Mouse (Mus musculus): ENCODE data around the gene Cdkl3. TPM values are rescaled to one million over a fixed set of nuclear protein-coding genes. Genes with fewer than 3 reads are reported as not detected.
A peak's percentile ranks its signal among the peaks of the same experiment; 100 is the strongest.

The Cdkl3 gene
- total RNA-seq, 2 experiments from 2014 or later: 1.5 to 3.2 TPM

- no peak overlapping the region for H3K4me3 ChIP-seq
- no peak for DNase-seq
- H3K27ac ChIP-seq: 0 out of 2 replicates have a peak overlapping the region, but pooled peaks have one; percentile 20
- intact Hi-C loops (cut with DNase I): no loop called here
- no peak for TF ChIP-seq CTCF (IDR thresholded peaks at IDR 0.05)
These were observed 67.7 kb downstream of the Cdkl3 start for GRCm38 (mm10) chr11:52071768-52072167.

- DNase-seq: no peak
- intact Hi-C loops (cut with DNase I): no loop called here
- Histone ChIP-seq H3K4me3 (no peak overlapping the region), H3K27ac (no peak overlapping the region)
- TF ChIP-seq CTCF (IDR thresholded peaks at IDR 0.05): no peak
These were observed 69.6 kb downstream of the Cdkl3 start for GRCm38 (mm10) chr11:52073528-52074170.

- no peak for TF ChIP-seq CTCF (IDR thresholded peaks at IDR 0.05)
- Histone ChIP-seq H3K27ac (no peak overlapping the region), H3K4me3 (no peak overlapping the region)
- intact Hi-C loops (cut with DNase I): no loop called here
- DNase-seq: no peak
These were observed 70.8 kb downstream of the Cdkl3 start for GRCm38 (mm10) chr11:52074626-52075470.

- intact Hi-C loops (cut with DNase I): no loop called here
- TF ChIP-seq CTCF (IDR thresholded peaks at IDR 0.05): no peak
- Histone ChIP-seq H3K4me3 (no peak overlapping the region), H3K27ac (no peak overlapping the region)
- no peak for DNase-seq
These were observed 72.0 kb downstream of the Cdkl3 start for GRCm38 (mm10) chr11:52075794-52076633.

DNA sequence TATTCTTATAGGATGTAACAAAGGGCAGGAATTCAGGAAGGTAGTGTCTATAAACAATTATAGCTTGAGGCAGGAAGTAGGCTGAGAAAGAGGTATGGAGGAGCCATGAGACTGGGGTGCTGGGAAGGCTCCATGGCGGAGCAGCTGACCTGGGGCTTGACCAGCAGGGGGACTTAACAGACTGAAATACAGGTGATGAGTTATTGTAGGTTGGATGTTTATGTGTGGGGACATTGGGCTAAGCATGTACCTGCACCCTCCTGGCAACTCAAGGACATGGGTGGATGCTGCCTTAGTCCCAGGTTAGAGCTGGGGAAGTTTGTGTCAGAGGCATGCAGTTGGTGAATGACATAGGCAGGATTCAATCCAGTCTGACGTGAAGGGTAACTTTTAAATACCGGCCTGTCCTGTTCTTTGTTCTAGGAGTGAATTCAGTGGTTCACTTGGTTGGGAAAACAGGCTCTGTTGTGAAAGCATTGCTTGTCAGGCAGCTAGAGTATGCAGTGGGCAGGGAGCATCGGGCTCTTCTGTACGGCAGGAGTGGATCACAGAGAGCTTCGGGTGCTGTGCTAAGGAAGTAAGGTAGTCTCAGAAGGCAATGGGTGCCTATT is 72.8 kb downstream of the Cdkl3 start:
- H3K27ac ChIP-seq: no peak overlapping the region

GRCm38 (mm10) chr11:52077939-52078338 is 73.9 kb downstream of the Cdkl3 start:
- no peak for TF ChIP-seq CTCF (IDR thresholded peaks at IDR 0.05)
- no peak overlapping the region for H3K4me3 ChIP-seq
- H3K27ac ChIP-seq: no peak overlapping the region
- intact Hi-C loops (cut with DNase I): no loop called here
- no peak for DNase-seq

More for the DNA sequence above, 72.8 kb downstream of the Cdkl3 start:
- no peak for TF ChIP-seq CTCF (IDR thresholded peaks at IDR 0.05)
- DNase-seq: no peak
- intact Hi-C loops (cut with DNase I): no loop called here
- H3K4me3 ChIP-seq: no peak overlapping the region

GRCm38 (mm10) chr11:52079978-52080377 is 76.0 kb downstream of the Cdkl3 start:
- DNase-seq: no peak
- H3K4me3 ChIP-seq: no peak overlapping the region
- TF ChIP-seq CTCF (IDR thresholded peaks at IDR 0.05): no peak
- no peak overlapping the region for H3K27ac ChIP-seq
- intact Hi-C loops (cut with DNase I): no loop called here

DNA sequence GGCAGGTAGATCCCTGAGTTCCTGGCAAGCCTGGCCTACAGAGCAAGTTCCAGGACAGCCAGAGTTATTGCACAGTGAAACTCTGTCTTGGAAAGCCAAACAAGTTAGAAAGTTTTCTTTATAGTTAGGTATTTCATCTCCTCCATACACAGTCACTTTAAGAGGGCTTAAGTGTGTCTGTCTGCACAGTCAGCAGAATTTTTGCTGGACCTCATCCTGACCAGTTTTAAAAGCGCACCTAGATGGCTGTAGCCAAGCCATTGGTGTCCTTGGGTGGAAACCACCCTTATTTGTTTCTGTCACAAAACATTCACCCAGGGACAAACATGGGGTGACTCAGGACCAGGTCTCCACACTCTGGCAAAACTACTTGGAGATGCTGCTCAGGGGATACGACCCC is 76.6 kb downstream of the Cdkl3 start:
- intact Hi-C loops (cut with DNase I): no loop called here
- DNase-seq: no peak
- TF ChIP-seq CTCF (IDR thresholded peaks at IDR 0.05): no peak
- H3K4me3 ChIP-seq: no peak overlapping the region
- no peak overlapping the region for H3K27ac ChIP-seq

GRCm38 (mm10) chr11:52085857-52086203 is 81.8 kb downstream of the Cdkl3 start:
- H3K27ac ChIP-seq: peak overlapping the region; percentile 77
- no peak for DNase-seq
- no peak overlapping the region; the same call in 1 of the 2 replicates for H3K4me3 ChIP-seq
- no peak for TF ChIP-seq CTCF (IDR thresholded peaks at IDR 0.05)
- intact Hi-C loops (cut with DNase I): no loop called here

DNA sequence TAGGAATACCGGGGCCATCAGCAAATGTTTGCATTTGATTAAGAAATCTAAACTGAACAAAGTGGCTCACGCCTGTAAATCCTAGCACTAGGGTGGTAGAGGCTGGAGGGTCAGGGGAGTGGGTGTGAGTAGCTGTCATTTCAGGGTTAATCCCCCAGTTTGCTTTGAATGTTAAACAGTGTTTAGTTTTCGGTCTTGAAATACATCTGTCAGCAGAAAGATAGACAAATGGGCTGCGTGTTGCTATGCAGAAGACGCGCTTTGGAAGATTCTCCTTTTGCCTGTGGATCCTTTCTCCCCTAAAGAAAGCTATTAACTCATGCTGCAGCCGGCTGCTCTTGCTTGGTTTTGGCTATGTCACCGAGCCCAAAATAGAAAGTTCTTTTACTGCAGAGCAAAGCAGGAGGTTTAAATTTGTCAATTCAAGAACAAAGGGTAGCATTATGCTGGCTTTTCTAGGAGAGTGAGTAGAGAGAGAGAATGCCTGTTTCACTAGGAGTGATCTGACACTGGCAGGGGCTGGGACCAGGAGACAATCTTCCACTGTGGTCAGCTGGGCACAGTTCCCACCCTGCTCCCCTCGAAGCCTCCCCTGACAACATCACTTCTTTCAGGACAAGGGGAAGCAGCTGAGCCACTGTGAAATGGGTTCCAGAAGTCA is 82.3 kb downstream of the Cdkl3 start:
- peak overlapping the region; percentile 43 for H3K4me3 ChIP-seq
- H3K27ac ChIP-seq: peak overlapping the region; percentile 77
- TF ChIP-seq CTCF (IDR thresholded peaks at IDR 0.05): no peak
- DNase-seq: no peak
- intact Hi-C loops (cut with DNase I): no loop called here

- Histone ChIP-seq H3K4me3 (peak overlapping the region; percentile 33), H3K27ac (peak overlapping the region; percentile 85)
- DNase-seq: no peak
- intact Hi-C loops (cut with DNase I): no loop called here
- TF ChIP-seq CTCF (IDR thresholded peaks at IDR 0.05): no peak
These were observed 85.3 kb downstream of the Cdkl3 start for GRCm38 (mm10) chr11:52089291-52089690.

- H3K4me3 ChIP-seq: no peak overlapping the region
- H3K27ac ChIP-seq: no peak overlapping the region
- intact Hi-C loops (cut with DNase I): no loop called here
- TF ChIP-seq CTCF (IDR thresholded peaks at IDR 0.05): no peak
- no peak for DNase-seq
These were observed 87.2 kb downstream of the Cdkl3 start for GRCm38 (mm10) chr11:52091261-52091660.
